Mouse (Mus musculus): ENCODE data around the gene Sim2. TPM values are rescaled to one million over a fixed set of nuclear protein-coding genes. Genes with fewer than 3 reads are reported as not detected.

The Sim2 gene
- polyA plus RNA-seq (2015; fragmentation: Nextera tagmentation; extraction: Ambion mirVana), result 0.08 and 0.13 TPM in 2 replicates

DNA sequence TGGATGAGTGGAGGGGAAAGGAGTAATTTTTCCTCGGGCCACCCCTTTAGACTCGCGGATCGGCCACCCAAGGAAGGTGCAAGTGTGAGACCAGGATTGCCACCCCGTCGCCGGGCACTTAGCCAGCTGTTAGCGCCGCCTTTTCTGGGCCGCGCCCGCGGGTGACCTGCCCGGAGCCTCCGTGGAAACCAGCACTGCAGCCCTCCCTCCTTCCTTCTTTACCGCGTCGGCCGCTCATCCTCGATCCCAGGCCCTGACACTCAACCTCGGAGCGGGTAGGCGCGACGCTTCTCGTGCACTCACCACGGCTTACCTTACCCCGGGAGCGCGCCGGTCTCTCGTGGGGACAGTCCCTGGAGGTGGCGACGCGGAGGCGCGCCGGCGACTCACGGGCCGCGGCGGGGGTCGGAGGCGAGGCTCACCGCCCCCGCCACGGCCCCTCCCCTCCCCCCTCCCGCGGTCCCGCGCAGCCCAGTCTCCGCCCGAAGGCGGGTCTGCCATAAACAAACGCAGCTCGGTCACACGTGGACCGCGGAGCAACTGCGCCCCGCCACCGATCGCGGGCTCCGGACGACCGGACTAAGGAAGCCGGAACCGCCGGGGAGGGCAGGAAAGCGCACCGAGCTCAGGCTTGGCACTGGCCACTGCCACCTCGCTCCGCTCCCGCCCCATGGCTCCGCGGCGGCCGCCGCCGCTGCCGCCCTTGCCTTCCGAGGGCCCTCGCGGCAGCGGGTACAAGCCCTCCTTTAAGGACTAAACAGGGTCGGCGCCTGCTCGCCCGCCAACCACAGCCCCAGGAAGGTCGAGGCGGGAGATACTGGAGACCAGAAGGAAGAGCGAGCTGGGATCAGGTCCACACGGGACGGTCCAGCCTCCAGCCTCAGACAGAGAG is at the start of gene Sim2:
Gene Sim2 (plus strand): TSS at position 221 of the 892 bp plus-strand sequence.

Small RNA genes lying within 50 kb of the gene (microRNA-seq; reads per million reads assigned to microRNA genes)
- gene Gm23062, result not detected

Other genes with a start within 250 kb of the Sim2 start
- gene Chaf1b, start 201.0 kb upstream of the Sim2 start, polyA plus RNA-seq (2015; fragmentation: Nextera tagmentation; extraction: Ambion mirVana), result 9.5 and 10.9 TPM in 2 replicates
- 0.20 and 0.41 TPM in 2 replicates for gene Cldn14, start 76.1 kb upstream of the Sim2 start, polyA plus RNA-seq (2015; fragmentation: Nextera tagmentation; extraction: Ambion mirVana)
- gene Hlcs, start 228.6 kb downstream of the Sim2 start, polyA plus RNA-seq (2015; fragmentation: Nextera tagmentation; extraction: Ambion mirVana), result 7.8 and 8.5 TPM in 2 replicates
- gene Ripply3, start 243.5 kb downstream of the Sim2 start, polyA plus RNA-seq (2015; fragmentation: Nextera tagmentation; extraction: Ambion mirVana), result 0.53 and 0.67 TPM in 2 replicates